Mouse (Mus musculus): ENCODE data around the gene Aloxe3. TPM values are rescaled to one million over a fixed set of nuclear protein-coding genes. Genes with fewer than 3 reads are reported as not detected.

Aloxe3 gene
- polyA plus RNA-seq, 1 experiment from 2014 or later, result 20.2 TPM

- Histone ChIP-seq H3K4me3 (ENCODE audit: low read depth, low read length) (peak overlapping the region; percentile 29), H3K4me2 (replicated peaks; ENCODE audit: low read depth) (peak overlapping the region; percentile 50), H3K36me3 (ENCODE audit: control insufficient read depth, insufficient read depth, low read length) (peaks cover 33% of the 10 kb centered on the region), H3K4me1 (replicated peaks; ENCODE audit: control insufficient read depth, insufficient read depth) (no peaks in the 10 kb centered on the region), H3K27me3 (ENCODE audit: control insufficient read depth, insufficient read depth, low read length) (no peaks in the 10 kb centered on the region), H3K9ac (ENCODE audit: low read length) (0 out of 2 replicates have a peak overlapping the region, but pooled peaks have one; percentile 19), H3K27ac (replicated peaks) (peak overlapping the region; percentile 5; the same call in 1 of the 2 replicates), H3K9me3 (ENCODE audit: control insufficient read depth, low read length) (no peaks in the 10 kb centered on the region)
- WGBS, result 9% methylated on average over 21 of the region's 21 CpGs
- TF ChIP-seq CTCF (IDR thresholded peaks at IDR 0.05; ENCODE audit: low read depth) (no peak), EP300 (optimal IDR thresholded peaks at IDR 0.05) (no peak)
- DNase-seq (ENCODE audit: low spot score), result no peak
- ATAC-seq (ENCODE audit: low FRiP score, low TSS enrichment), result no peak
Measured at GRCm38 (mm10) chr11:69111051-69111810, 14.5 kb upstream of the Aloxe3 start.

GRCm38 (mm10) chr11:69111865-69112264, 13.8 kb upstream of the Aloxe3 start:
- no peak overlapping the region for H3K4me2 ChIP-seq (replicated peaks; ENCODE audit: low read depth)
- no peak overlapping the region for H3K4me3 ChIP-seq (ENCODE audit: low read depth, low read length)
- TF ChIP-seq CTCF (IDR thresholded peaks at IDR 0.05; ENCODE audit: low read depth), result no peak
- no peak for TF ChIP-seq EP300 (optimal IDR thresholded peaks at IDR 0.05)
- no peak for ATAC-seq (ENCODE audit: low FRiP score, low TSS enrichment)
- H3K9ac ChIP-seq (ENCODE audit: low read length), result no peak overlapping the region
- H3K36me3 ChIP-seq (ENCODE audit: control insufficient read depth, insufficient read depth, low read length), result peaks cover 27% of the 10 kb centered on the region
- H3K27me3 ChIP-seq (ENCODE audit: control insufficient read depth, insufficient read depth, low read length), result no peaks in the 10 kb centered on the region
- no peak for DNase-seq (ENCODE audit: low spot score)
- H3K27ac ChIP-seq (replicated peaks), result peak overlapping the region; percentile 5; the same call in 1 of the 2 replicates
- 65% methylated on average over 4 of the region's 4 CpGs for WGBS
- no peaks in the 10 kb centered on the region for H3K4me1 ChIP-seq (replicated peaks; ENCODE audit: control insufficient read depth, insufficient read depth)
- no peaks in the 10 kb centered on the region for H3K9me3 ChIP-seq (ENCODE audit: control insufficient read depth, low read length)

- 63% methylated on average over 3 of the region's 3 CpGs for WGBS
- no peak for DNase-seq (ENCODE audit: low spot score)
Measured at GRCm38 (mm10) chr11:69114018-69114417, 11.7 kb upstream of the Aloxe3 start.

DNA sequence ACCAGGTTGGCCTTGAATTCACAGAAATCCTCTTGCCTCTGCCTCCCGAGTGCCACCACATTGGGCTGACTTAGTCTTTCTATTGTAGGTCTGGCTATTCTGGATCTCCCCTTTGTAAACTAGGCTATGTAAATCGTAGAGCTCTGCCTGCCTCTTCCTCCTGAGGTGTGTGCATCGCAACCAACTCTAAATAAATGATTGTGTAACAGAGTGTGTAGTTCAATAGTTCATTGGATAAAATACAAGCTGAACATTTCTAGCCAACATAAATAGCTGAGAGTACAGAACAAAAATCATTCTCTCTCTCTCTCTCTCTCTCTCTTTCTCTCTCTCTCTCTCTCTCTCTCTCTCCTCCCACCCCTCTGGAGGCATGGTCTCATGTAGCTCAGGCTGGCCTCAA, 11.1 kb upstream of the Aloxe3 start:
- WGBS, result 81% methylated on average over 3 of the region's 3 CpGs
- no peak for ATAC-seq (ENCODE audit: low FRiP score, low TSS enrichment)

More at GRCm38 (mm10) chr11:69114018-69114417, 11.7 kb upstream of the Aloxe3 start:
- no peaks in the 10 kb centered on the region for H3K27me3 ChIP-seq (ENCODE audit: control insufficient read depth, insufficient read depth, low read length)
- peaks cover 6% of the 10 kb centered on the region; the same call in 1 of the 2 replicates for H3K36me3 ChIP-seq (ENCODE audit: control insufficient read depth, insufficient read depth, low read length)
- H3K4me2 ChIP-seq (replicated peaks; ENCODE audit: low read depth), result no peak overlapping the region
- H3K9me3 ChIP-seq (ENCODE audit: control insufficient read depth, low read length), result no peaks in the 10 kb centered on the region
- H3K4me3 ChIP-seq (ENCODE audit: low read depth, low read length), result no peak overlapping the region
- no peak for ATAC-seq (ENCODE audit: low FRiP score, low TSS enrichment)
- no peak overlapping the region for H3K9ac ChIP-seq (ENCODE audit: low read length)
- H3K27ac ChIP-seq (replicated peaks), result no peak overlapping the region
- TF ChIP-seq CTCF (IDR thresholded peaks at IDR 0.05; ENCODE audit: low read depth) (no peak), EP300 (optimal IDR thresholded peaks at IDR 0.05) (no peak)
- H3K4me1 ChIP-seq (replicated peaks; ENCODE audit: control insufficient read depth, insufficient read depth), result no peaks in the 10 kb centered on the region

GRCm38 (mm10) chr11:69116843-69117242, 8.9 kb upstream of the Aloxe3 start:
- WGBS, result 56% methylated on average over 5 of the region's 5 CpGs
- Histone ChIP-seq H3K9me3 (ENCODE audit: control insufficient read depth, low read length) (no peaks in the 10 kb centered on the region), H3K4me1 (replicated peaks; ENCODE audit: control insufficient read depth, insufficient read depth) (peaks cover 2% of the 10 kb centered on the region; the same call in 1 of the 2 replicates), H3K9ac (ENCODE audit: low read length) (no peak overlapping the region), H3K27ac (replicated peaks) (no peak overlapping the region), H3K4me3 (ENCODE audit: low read depth, low read length) (no peak overlapping the region), H3K36me3 (ENCODE audit: control insufficient read depth, insufficient read depth, low read length) (no peaks in the 10 kb centered on the region), H3K4me2 (replicated peaks; ENCODE audit: low read depth) (peak overlapping the region; percentile 83; the same call in 1 of the 2 replicates), H3K27me3 (ENCODE audit: control insufficient read depth, insufficient read depth, low read length) (no peaks in the 10 kb centered on the region)
- no peak for DNase-seq (ENCODE audit: low spot score)
- no peak for ATAC-seq (ENCODE audit: low FRiP score, low TSS enrichment)
- TF ChIP-seq EP300 (optimal IDR thresholded peaks at IDR 0.05) (no peak), CTCF (IDR thresholded peaks at IDR 0.05; ENCODE audit: low read depth) (no peak)

More for the DNA sequence above, 11.1 kb upstream of the Aloxe3 start:
- no peak for DNase-seq (ENCODE audit: low spot score)
- TF ChIP-seq CTCF (IDR thresholded peaks at IDR 0.05; ENCODE audit: low read depth), result no peak
- H3K9ac ChIP-seq (ENCODE audit: low read length), result no peak overlapping the region
- no peaks in the 10 kb centered on the region for H3K4me1 ChIP-seq (replicated peaks; ENCODE audit: control insufficient read depth, insufficient read depth)
- 0 out of 2 replicates have a peak, but pooled peaks cover under 1% of the 10 kb centered on the region for H3K36me3 ChIP-seq (ENCODE audit: control insufficient read depth, insufficient read depth, low read length)
- no peaks in the 10 kb centered on the region for H3K9me3 ChIP-seq (ENCODE audit: control insufficient read depth, low read length)
- no peak overlapping the region for H3K4me3 ChIP-seq (ENCODE audit: low read depth, low read length)
- no peak overlapping the region for H3K4me2 ChIP-seq (replicated peaks; ENCODE audit: low read depth)
- H3K27me3 ChIP-seq (ENCODE audit: control insufficient read depth, insufficient read depth, low read length), result no peaks in the 10 kb centered on the region
- H3K27ac ChIP-seq (replicated peaks), result no peak overlapping the region
